Mouse (Mus musculus) cerebellum, adult 2 months (tissue): ENCODE measurements around the gene Tmem164. TPM values are rescaled to one million over a fixed set of nuclear protein-coding genes. Genes with fewer than 3 reads are reported as not detected.

Source experiments
- DNase-seq, 2 experiments: peaks; one replicate each; pipeline ENCODE4 v3.0.0; 2021
- H3K27ac ChIP-seq: fragments of 200-500 bp; 2 replicates; pipeline ENCODE4 v1.5.1; 2012; ENCODE audit warnings: low read length, control low read depth, inconsistent platforms; ENCODE audit not compliant: insufficient read depth
- H3K27me3 ChIP-seq: fragments of 200-500 bp; 2 replicates; pipeline ENCODE4 v1.6.1; 2012; ENCODE audit warnings: inconsistent platforms, mild to moderate bottlenecking, low read length, moderate library complexity; ENCODE audit not compliant: control insufficient read depth, insufficient read depth
- H3K4me1 ChIP-seq: fragments of 200-500 bp; 2 replicates; pipeline ENCODE4 v1.6.1; 2011; ENCODE audit warnings: low read length; ENCODE audit not compliant: control insufficient read depth, insufficient read depth
- H3K4me3 ChIP-seq: fragments of 200-500 bp; replicated peaks from 2 replicates; pipeline ENCODE3; 2011; ENCODE audit warnings: mild to moderate bottlenecking, low read depth, low read length, control low read depth; ENCODE audit not compliant: insufficient read depth
- CTCF ChIP-seq: fragments of 200-500 bp; IDR thresholded peaks from 2 replicates; pipeline ENCODE4 v1.5.1; 2011; ENCODE audit warnings: low read depth, mild to moderate bottlenecking, control low read depth, low read length, moderate library complexity, borderline replicate concordance; ENCODE audit not compliant: insufficient read depth
- POLR2A ChIP-seq: fragments of 200-500 bp; IDR thresholded peaks from 2 replicates; pipeline ENCODE4 v1.6.1; 2011; ENCODE audit warnings: low read length, control low read depth, borderline replicate concordance; ENCODE audit not compliant: insufficient read depth
- WGBS: fragments of 180-500 bp; shearing (Covaris S2); methylation state at CpG from one replicate; pipeline ENCODE4 v1.1.7; 2018; 5-methylcytosine and 5-hydroxymethylcytosine counted together
- polyA plus RNA-seq: library from polyadenylated mRNA; depleted of rRNA; stranded (reverse); fragments of >200 nt; gene quantifications from 2 replicates; pipeline ENCODE4 v1.2.3, GENCODE M21; 2012

The Tmem164 gene
- polyA plus RNA-seq, 1 experiment = 18.1 TPM

GRCm38 (mm10) chrX:142716014-142716413 lies 34.8 kb downstream of the Tmem164 start:
- 92% methylated on average over 3 of the region's 3 CpGs for WGBS
- TF ChIP-seq CTCF (no peak), POLR2A (no peak)
- Histone ChIP-seq H3K27ac (no peak overlapping the region), H3K4me1 (peaks cover 2% of the 10 kb centered on the region; the same call in 1 of the 2 replicates), H3K27me3 (no peaks in the 10 kb centered on the region), H3K4me3 (no peak overlapping the region)
- DNase-seq = no peak

- Histone ChIP-seq H3K4me1 (peaks cover 2% of the 10 kb centered on the region; the same call in 1 of the 2 replicates), H3K27me3 (no peaks in the 10 kb centered on the region), H3K4me3 (no peak overlapping the region), H3K27ac (no peak overlapping the region)
- 47% methylated on average over 9 of the region's 9 CpGs for WGBS
- peak in 1 of 2 experiments; percentile 34 for DNase-seq
- TF ChIP-seq CTCF = no peak
- TF ChIP-seq POLR2A = no peak
Observed at GRCm38 (mm10) chrX:142717958-142718478, 36.8 kb downstream of the Tmem164 start.

- peaks cover 2% of the 10 kb centered on the region; the same call in 1 of the 2 replicates for H3K4me1 ChIP-seq
- no peaks in the 10 kb centered on the region for H3K27me3 ChIP-seq
- H3K4me3 ChIP-seq = no peak overlapping the region
- no peak overlapping the region for H3K27ac ChIP-seq
- DNase-seq = no peak
- TF ChIP-seq POLR2A = no peak
- TF ChIP-seq CTCF = no peak
- 95% methylated on average over 4 of the region's 4 CpGs for WGBS
Observed at GRCm38 (mm10) chrX:142718759-142719158, 37.6 kb downstream of the Tmem164 start.

GRCm38 (mm10) chrX:142721897-142722296 lies 40.7 kb downstream of the Tmem164 start:
- WGBS = 96% methylated on average over 3 of the region's 3 CpGs
- Histone ChIP-seq H3K4me1 (peaks cover 11% of the 10 kb centered on the region; the same call in 1 of the 2 replicates), H3K27me3 (no peaks in the 10 kb centered on the region), H3K27ac (no peak overlapping the region), H3K4me3 (no peak overlapping the region)
- DNase-seq = no peak
- TF ChIP-seq POLR2A (no peak), CTCF (no peak)

- WGBS = 93% methylated on average over 2 of the region's 2 CpGs
- no peak overlapping the region for H3K4me3 ChIP-seq
- DNase-seq = no peak
- no peaks in the 10 kb centered on the region for H3K27me3 ChIP-seq
- H3K27ac ChIP-seq = no peak overlapping the region
- TF ChIP-seq CTCF (no peak), POLR2A (no peak)
- peaks cover 11% of the 10 kb centered on the region; the same call in 1 of the 2 replicates for H3K4me1 ChIP-seq
Observed at GRCm38 (mm10) chrX:142724203-142724602, 43.0 kb downstream of the Tmem164 start.

- H3K27me3 ChIP-seq = no peaks in the 10 kb centered on the region
Observed at GRCm38 (mm10) chrX:142725571-142725970, 44.4 kb downstream of the Tmem164 start.

GRCm38 (mm10) chrX:142726311-142726710 lies 45.1 kb downstream of the Tmem164 start:
- WGBS = 18% methylated on average over 2 of the region's 2 CpGs
- Histone ChIP-seq H3K27ac (peak overlapping the region; percentile 16; the same call in 1 of the 2 replicates), H3K4me3 (no peak overlapping the region), H3K27me3 (no peaks in the 10 kb centered on the region), H3K4me1 (peaks cover 14% of the 10 kb centered on the region; the same call in 1 of the 2 replicates)
- no peak for TF ChIP-seq POLR2A
- TF ChIP-seq CTCF = no peak
- DNase-seq = peak; percentile 50 to 78

More at GRCm38 (mm10) chrX:142725571-142725970, 44.4 kb downstream of the Tmem164 start:
- peak in 1 of 2 experiments; percentile 37 for DNase-seq
- no peak overlapping the region for H3K27ac ChIP-seq
- peaks cover 11% of the 10 kb centered on the region; the same call in 1 of the 2 replicates for H3K4me1 ChIP-seq
- TF ChIP-seq POLR2A (no peak), CTCF (no peak)
- WGBS = 26% methylated on average over 2 of the region's 2 CpGs
- H3K4me3 ChIP-seq = no peak overlapping the region

GRCm38 (mm10) chrX:142727847-142728246 lies 46.6 kb downstream of the Tmem164 start:
- peak in 1 of 2 experiments; percentile 7 for DNase-seq
- peaks cover 15% of the 10 kb centered on the region; the same call in 1 of the 2 replicates for H3K4me1 ChIP-seq
- no peaks in the 10 kb centered on the region for H3K27me3 ChIP-seq
- 70% methylated on average over 6 of the region's 6 CpGs for WGBS
- no peak for TF ChIP-seq POLR2A
- TF ChIP-seq CTCF = no peak
- no peak overlapping the region for H3K27ac ChIP-seq
- no peak overlapping the region for H3K4me3 ChIP-seq
